8 mouse cellular contexts compared by ENCODE assay signal in the genomic region with DNA sequence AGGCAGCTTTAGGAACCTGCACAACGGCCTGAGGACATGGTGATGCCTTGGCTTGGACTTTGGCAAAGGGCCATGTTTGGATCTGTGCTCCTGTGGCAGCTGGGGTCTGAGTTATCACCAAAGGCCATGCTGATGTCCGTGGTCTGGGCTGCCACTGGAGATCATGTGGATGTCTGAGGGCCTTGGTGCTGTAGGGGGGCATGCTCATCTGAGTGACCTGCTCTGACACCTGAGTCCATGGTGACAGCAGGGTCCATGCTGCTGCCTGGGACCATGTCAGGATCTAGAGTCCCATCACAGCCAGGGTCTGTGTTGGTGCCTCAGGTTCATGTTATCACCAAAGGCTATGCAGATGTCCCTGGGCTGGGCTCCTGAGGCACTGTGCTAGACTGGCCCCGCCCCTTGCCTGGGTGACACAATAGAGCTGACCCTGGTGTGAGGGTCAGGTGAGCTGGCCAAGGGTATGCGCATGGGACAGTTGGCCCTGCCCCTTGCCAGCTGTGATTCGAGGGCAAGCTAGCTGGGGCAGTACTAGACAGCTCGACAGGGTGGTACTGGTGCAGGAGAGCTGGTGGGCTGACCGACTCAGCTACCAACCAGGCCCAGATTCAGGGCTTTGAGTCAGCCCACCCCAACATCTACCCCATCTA.
DNase-seq lines count a peak whose midpoint lies in the region; ATAC-seq and TF ChIP-seq lines count a peak whose summit lies in the region.
"Had no signal": no experiment of that assay in that cellular context is flagged by ENCODE, and none has a peak within 500 bp of the region (broad histone marks: within the 10 kb centered on the region; RNA-seq: fewer than 3 reads in every experiment).

No protein-coding gene starts in this region.

- H3K9me3 ChIP-seq in heart, embryonic 14.5 days (ENCODE audit: control insufficient read depth, low read length): no peaks in the 10 kb centered on the region
- H3K9me3 ChIP-seq in midbrain, embryonic 11.5 days (ENCODE audit: control insufficient read depth, low read length): no peaks in the 10 kb centered on the region
- no peaks in the 10 kb centered on the region for H3K9me3 ChIP-seq in midbrain, embryonic 10.5 days (replicated peaks)
- no peaks in the 10 kb centered on the region for H3K9me3 ChIP-seq in hindbrain, embryonic 14.5 days (ENCODE audit: control insufficient read depth, low read length)
- no peaks in the 10 kb centered on the region for H3K9me3 ChIP-seq in stomach, embryonic 16.5 days (replicated peaks; ENCODE audit: control insufficient read depth, low read length)

- H3K9ac ChIP-seq in heart, embryonic 14.5 days (ENCODE audit: low read length): no peak overlapping the region
- no peak overlapping the region for H3K9ac ChIP-seq in midbrain, embryonic 11.5 days (ENCODE audit: low read length)
- no peak overlapping the region for H3K9ac ChIP-seq in hindbrain, embryonic 14.5 days
- no peak overlapping the region for H3K9ac ChIP-seq in stomach, embryonic 16.5 days (ENCODE audit: low read length)

- no peaks in the 10 kb centered on the region for H3K36me3 ChIP-seq in heart, embryonic 14.5 days (ENCODE audit: control insufficient read depth, insufficient read depth, low read length)
- no peaks in the 10 kb centered on the region for H3K36me3 ChIP-seq in midbrain, embryonic 11.5 days (ENCODE audit: control insufficient read depth, insufficient read depth, low read length)
- no peaks in the 10 kb centered on the region for H3K36me3 ChIP-seq in midbrain, embryonic 10.5 days
- H3K36me3 ChIP-seq in hindbrain, embryonic 14.5 days (replicated peaks; ENCODE audit: control insufficient read depth, insufficient read depth): no peaks in the 10 kb centered on the region
- no peaks in the 10 kb centered on the region for H3K36me3 ChIP-seq in stomach, embryonic 16.5 days (ENCODE audit: control insufficient read depth, insufficient read depth, low read length)

- 64% methylated on average over 7 of the region's 7 CpGs for WGBS in heart, embryonic 14.5 days
- WGBS in midbrain, embryonic 11.5 days: 80% methylated on average over 7 of the region's 7 CpGs
- WGBS in midbrain, embryonic 10.5 days: 82% methylated on average over 7 of the region's 7 CpGs
- WGBS in hindbrain, embryonic 14.5 days: 77% methylated on average over 7 of the region's 7 CpGs
- WGBS in stomach, embryonic 16.5 days: 74% methylated on average over 7 of the region's 7 CpGs
- WGBS in cerebellum, adult 2 months: 69% methylated on average over 7 of the region's 7 CpGs

- H3K4me1 ChIP-seq in heart, embryonic 14.5 days (ENCODE audit: control insufficient read depth in 2 of 2, insufficient read depth in 2 of 2, low read length in 2 of 2): no peaks in the 10 kb centered on the region
- H3K4me1 ChIP-seq in midbrain, embryonic 11.5 days (ENCODE audit: control insufficient read depth, insufficient read depth, low read length): no peaks in the 10 kb centered on the region
- no peaks in the 10 kb centered on the region for H3K4me1 ChIP-seq in midbrain, embryonic 10.5 days
- no peaks in the 10 kb centered on the region for H3K4me1 ChIP-seq in hindbrain, embryonic 14.5 days (replicated peaks; ENCODE audit: control insufficient read depth, insufficient read depth, low read length)
- no peaks in the 10 kb centered on the region for H3K4me1 ChIP-seq in stomach, embryonic 16.5 days (ENCODE audit: control insufficient read depth, insufficient read depth, low read length)
- H3K4me1 ChIP-seq in cerebellum, adult 2 months (ENCODE audit: control insufficient read depth, insufficient read depth, low read length): no peaks in the 10 kb centered on the region

- no peak overlapping the region for H3K4me2 ChIP-seq in heart, embryonic 14.5 days (ENCODE audit: low read length)
- H3K4me2 ChIP-seq in midbrain, embryonic 11.5 days: no peak overlapping the region
- no peak overlapping the region for H3K4me2 ChIP-seq in hindbrain, embryonic 14.5 days (replicated peaks)
- H3K4me2 ChIP-seq in stomach, embryonic 16.5 days (ENCODE audit: low read depth, low read length): no peak overlapping the region

- no peaks in the 10 kb centered on the region for H3K27me3 ChIP-seq in heart, embryonic 14.5 days (ENCODE audit: control insufficient read depth, insufficient read depth, low read length)
- no peaks in the 10 kb centered on the region for H3K27me3 ChIP-seq in midbrain, embryonic 11.5 days (ENCODE audit: control insufficient read depth, insufficient read depth, low read length)
- peaks cover 6% of the 10 kb centered on the region; the same call in 1 of the 2 replicates for H3K27me3 ChIP-seq in midbrain, embryonic 10.5 days (ENCODE audit: low read depth, poor library complexity, severe bottlenecking)
- no peaks in the 10 kb centered on the region for H3K27me3 ChIP-seq in hindbrain, embryonic 14.5 days (ENCODE audit: control insufficient read depth, insufficient read depth, low read length)
- H3K27me3 ChIP-seq in stomach, embryonic 16.5 days (ENCODE audit: control insufficient read depth, insufficient read depth, low read length): no peaks in the 10 kb centered on the region
- H3K27me3 ChIP-seq in cerebellum, adult 2 months (ENCODE audit: control insufficient read depth, insufficient read depth, low read length): no peaks in the 10 kb centered on the region

- peak; percentile 26; the same call in 1 of the 2 replicates for ATAC-seq in heart, embryonic 14.5 days (ENCODE audit: insufficient number of reproducible peaks, insufficient read depth, low FRiP score, low read depth)
- ATAC-seq in midbrain, embryonic 11.5 days (ENCODE audit: low FRiP score): peak; percentile 50; the same call in 1 of the 2 replicates
- ATAC-seq in hindbrain, embryonic 14.5 days (ENCODE audit: low FRiP score): peak; percentile 40; the same call in 1 of the 2 replicates
- ATAC-seq in stomach, embryonic 16.5 days (ENCODE audit: insufficient read depth, low FRiP score): peak; percentile 29; the same call in 1 of the 2 replicates

- TF ChIP-seq POLR2A in cerebellum, adult 2 months (IDR thresholded peaks at IDR 0.05; ENCODE audit: borderline replicate concordance, insufficient read depth, low read length): no peak

- no peak for TF ChIP-seq CTCF in cerebellum, adult 2 months (IDR thresholded peaks at IDR 0.05; ENCODE audit: borderline replicate concordance, insufficient read depth, low read depth, low read length)

- H3K4me3 ChIP-seq in heart, embryonic 14.5 days (ENCODE audit: control insufficient read depth in 1 of 2, insufficient read depth in 1 of 2, low read depth in 1 of 2, low read length in 2 of 2): no peak overlapping the region
- no peak overlapping the region for H3K4me3 ChIP-seq in midbrain, embryonic 11.5 days (ENCODE audit: low read depth, low read length)
- H3K4me3 ChIP-seq in midbrain, embryonic 10.5 days: no peak overlapping the region
- no peak overlapping the region for H3K4me3 ChIP-seq in hindbrain, embryonic 14.5 days (replicated peaks; ENCODE audit: low read length)
- no peak overlapping the region for H3K4me3 ChIP-seq in stomach, embryonic 16.5 days (replicated peaks; ENCODE audit: low read length)
- H3K4me3 ChIP-seq in cerebellum, adult 2 months (replicated peaks; ENCODE audit: insufficient read depth, low read depth, low read length): no peak overlapping the region
- H3K4me3 ChIP-seq: layer of hippocampus, adult 2 months had no signal

- H3K27ac ChIP-seq in heart, embryonic 14.5 days (replicated peaks in 1 of 2; ENCODE audit: control insufficient read depth in 1 of 2, insufficient read depth in 1 of 2, low read depth in 2 of 2, low read length in 2 of 2): no peak overlapping the region
- H3K27ac ChIP-seq in midbrain, embryonic 11.5 days (ENCODE audit: low read depth, low read length): no peak overlapping the region
- no peak overlapping the region for H3K27ac ChIP-seq in midbrain, embryonic 10.5 days (replicated peaks)
- no peak overlapping the region for H3K27ac ChIP-seq in hindbrain, embryonic 14.5 days
- no peak overlapping the region for H3K27ac ChIP-seq in stomach, embryonic 16.5 days (ENCODE audit: low read length)
- H3K27ac ChIP-seq in cerebellum, adult 2 months (ENCODE audit: insufficient read depth, low read length): no peak overlapping the region
- H3K27ac ChIP-seq: layer of hippocampus, adult 2 months had no signal

- DNase-seq in heart, adult 11 months: no peak
- DNase-seq in midbrain, embryonic 11.5 days (ENCODE audit: low spot score, missing footprints): no peak
- DNase-seq in midbrain, embryonic 10.5 days (ENCODE audit: low spot score): no peak
- no peak for DNase-seq in hindbrain, embryonic 14.5 days (ENCODE audit: low spot score)
- DNase-seq in cerebellum, adult 2 months: no peak
